Mouse (Mus musculus) fat pad, adult 2 months (tissue): ENCODE results near the gene Tbc1d15.
"Not testable (repeated sequence)": the region's sequence is repeated elsewhere in the genome, so short reads cannot be mapped to it uniquely, and the experiment has no call there.

ENCODE experiments used
- DNase-seq: peaks from one replicate; pipeline ENCODE4 v3.0.0-alpha.2; 2011; ENCODE audit warnings: low read depth, low spot score; ENCODE audit errors: extremely low read depth

Tbc1d15 gene

GRCm38 (mm10) chr10:115248041-115248440 lies 3.2 kb downstream of the Tbc1d15 start:
- no peak for DNase-seq

GRCm38 (mm10) chr10:115245488-115245887 lies 5.8 kb downstream of the Tbc1d15 start:
- no peak for DNase-seq

DNA sequence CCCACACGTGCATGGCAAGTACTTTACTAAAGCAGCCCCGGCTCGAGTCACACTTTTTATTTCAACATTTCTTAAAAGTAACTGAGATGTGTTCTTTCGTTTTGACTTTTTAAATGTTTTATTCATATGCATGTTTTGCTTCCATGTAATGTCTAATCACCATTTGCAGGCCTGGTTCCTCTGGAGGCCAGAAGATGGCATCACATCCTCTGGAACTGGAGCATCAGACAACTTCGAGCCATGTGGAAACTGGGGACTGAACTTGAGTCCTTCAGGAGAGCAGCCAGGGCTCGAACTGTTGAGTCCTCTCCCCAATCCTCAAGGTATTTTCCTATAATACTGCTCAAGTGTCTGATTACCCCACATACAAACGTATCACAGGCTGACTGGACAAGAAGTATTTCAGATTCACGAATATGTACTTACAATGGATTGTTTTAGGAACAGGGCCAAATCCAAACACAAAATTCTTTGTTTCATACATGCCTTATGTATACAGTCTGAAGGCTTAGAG lies 10.1 kb downstream of the Tbc1d15 start:
- no peak for DNase-seq

GRCm38 (mm10) chr10:115237931-115238330 lies 13.3 kb downstream of the Tbc1d15 start:
- DNase-seq = no peak

GRCm38 (mm10) chr10:115236733-115237132 lies 14.5 kb downstream of the Tbc1d15 start:
- no peak for DNase-seq

GRCm38 (mm10) chr10:115235501-115235900 lies 15.8 kb downstream of the Tbc1d15 start:
- no peak for DNase-seq

- DNase-seq = no peak
Measured at GRCm38 (mm10) chr10:115233798-115234197, 17.5 kb downstream of the Tbc1d15 start.

DNA sequence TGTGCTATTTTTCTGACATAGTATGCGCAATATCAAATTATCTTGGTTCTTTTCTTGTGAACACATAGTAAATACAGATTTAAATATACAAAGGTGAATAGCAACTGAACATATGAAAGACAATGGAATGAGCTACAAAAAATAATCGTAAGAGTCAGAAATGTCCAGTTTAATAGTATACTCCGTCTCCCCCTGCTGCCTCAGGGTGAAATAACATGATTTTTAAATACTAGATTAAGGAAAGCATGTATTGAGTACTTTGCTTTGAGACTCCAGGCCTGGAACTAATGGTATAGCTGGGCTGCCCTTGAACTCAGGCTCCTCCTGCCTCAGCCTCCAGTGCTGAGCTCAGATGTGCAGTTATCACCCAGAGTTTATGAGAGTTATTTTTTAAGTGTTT lies 18.8 kb downstream of the Tbc1d15 start:
- DNase-seq = no peak

GRCm38 (mm10) chr10:115229023-115229422 lies 22.2 kb downstream of the Tbc1d15 start:
- peak; percentile 8 for DNase-seq

DNA sequence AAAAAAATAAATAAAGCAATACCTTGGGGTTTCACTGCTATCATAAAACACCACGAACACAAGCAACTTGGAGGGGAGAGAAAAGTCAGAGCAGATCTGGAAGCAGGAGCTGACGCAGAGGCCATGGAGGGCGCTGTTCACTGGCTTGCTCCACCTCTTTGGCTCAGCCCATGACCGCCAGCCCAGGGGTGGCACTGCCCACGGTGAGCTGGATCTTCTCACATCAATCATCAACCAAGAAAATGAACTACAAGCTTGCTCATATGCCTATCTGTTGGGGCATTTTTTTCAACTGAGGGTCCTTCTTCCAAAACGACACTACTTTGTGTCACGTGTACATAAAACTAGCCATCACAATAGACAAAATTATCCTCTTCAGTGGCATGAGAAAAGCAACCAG lies 24.7 kb downstream of the Tbc1d15 start:
- no peak for DNase-seq

DNA sequence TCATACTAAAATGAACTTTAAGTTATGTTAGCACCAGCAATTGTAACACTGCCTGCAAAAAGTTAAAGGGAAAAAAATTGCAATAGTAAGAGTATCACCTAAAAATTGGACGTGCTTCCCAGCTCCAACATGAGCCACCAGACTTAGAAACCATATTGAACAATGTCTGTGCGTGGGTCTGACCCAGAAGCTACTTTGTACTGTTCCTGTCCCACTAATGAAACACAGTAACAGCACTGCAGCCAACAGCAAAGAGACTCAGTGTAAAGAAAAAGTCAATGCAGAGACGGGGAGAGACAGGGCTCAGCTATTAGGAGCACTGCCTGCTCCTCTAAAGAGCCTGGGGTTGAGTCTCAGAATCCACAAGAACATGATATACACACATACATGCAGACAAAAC lies 27.4 kb downstream of the Tbc1d15 start:
- no peak for DNase-seq

- DNase-seq = no peak
Measured at GRCm38 (mm10) chr10:115212916-115213580, 38.2 kb downstream of the Tbc1d15 start.

DNA sequence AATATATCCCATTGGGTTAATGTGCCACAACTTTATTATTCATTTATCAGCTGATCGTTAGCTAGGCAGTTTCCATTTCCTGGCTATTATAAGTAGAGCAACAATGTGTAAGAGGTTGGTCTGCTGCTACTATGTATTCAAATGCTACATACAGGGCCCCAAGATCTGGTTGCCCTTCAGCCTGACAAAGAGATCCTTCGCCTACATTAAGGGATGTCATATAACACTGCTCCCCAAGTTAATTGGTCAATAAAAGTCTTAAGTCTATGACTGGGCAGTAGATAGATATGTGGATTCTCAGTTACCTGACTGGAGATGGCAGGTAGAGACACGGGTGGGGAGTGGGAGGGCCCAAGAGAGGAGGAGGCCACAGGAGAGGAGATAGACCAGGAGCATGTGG lies 45.4 kb downstream of the Tbc1d15 start:
- no peak for DNase-seq

GRCm38 (mm10) chr10:115205284-115205683 lies 46.0 kb downstream of the Tbc1d15 start:
- DNase-seq = no peak

DNA sequence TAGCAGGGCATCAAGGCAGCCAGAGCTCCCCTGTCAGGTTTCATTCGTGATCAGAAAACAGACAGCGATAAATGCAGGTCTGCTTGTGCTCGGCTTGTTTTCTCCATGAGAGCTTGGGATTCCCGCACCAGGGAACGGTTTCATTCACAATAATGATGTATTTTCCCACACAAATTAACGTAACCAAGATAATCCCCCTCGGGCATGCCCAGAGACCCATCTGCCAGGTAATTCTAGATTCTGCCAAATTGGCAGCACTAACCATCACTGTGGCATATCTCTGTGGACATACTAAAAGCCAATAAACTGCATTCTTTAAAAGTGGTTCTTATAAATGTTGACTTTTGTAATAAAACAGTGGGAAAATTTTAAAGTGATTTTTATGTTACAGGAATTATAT lies 60.1 kb downstream of the Tbc1d15 start:
- DNase-seq = no peak

DNA sequence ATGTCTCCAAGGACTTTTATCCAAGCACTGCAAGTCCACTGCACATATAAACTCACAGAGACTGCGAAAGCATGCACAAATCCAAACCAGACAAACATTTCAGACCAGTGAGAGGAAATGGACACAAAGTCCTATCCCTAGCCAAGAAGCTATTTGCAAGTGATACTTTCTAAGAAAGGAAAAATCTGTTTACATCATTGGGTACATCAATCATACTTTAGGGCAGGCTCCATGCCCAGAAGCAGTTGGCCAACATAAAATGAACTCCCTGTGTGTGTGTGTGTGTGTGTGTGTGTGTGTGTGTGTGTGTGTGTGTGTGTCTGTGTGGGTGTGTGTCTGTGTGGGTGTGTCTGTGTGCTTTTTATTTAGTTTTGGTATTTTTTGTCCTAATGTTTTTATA lies 63.9 kb downstream of the Tbc1d15 start:
- no peak for DNase-seq

- DNase-seq = no peak
Measured at GRCm38 (mm10) chr10:115184697-115185096, 66.6 kb downstream of the Tbc1d15 start, which contains the start of gene Tph2. Gene Tph2 (minus strand): TSS chr10:115185022.

DNA sequence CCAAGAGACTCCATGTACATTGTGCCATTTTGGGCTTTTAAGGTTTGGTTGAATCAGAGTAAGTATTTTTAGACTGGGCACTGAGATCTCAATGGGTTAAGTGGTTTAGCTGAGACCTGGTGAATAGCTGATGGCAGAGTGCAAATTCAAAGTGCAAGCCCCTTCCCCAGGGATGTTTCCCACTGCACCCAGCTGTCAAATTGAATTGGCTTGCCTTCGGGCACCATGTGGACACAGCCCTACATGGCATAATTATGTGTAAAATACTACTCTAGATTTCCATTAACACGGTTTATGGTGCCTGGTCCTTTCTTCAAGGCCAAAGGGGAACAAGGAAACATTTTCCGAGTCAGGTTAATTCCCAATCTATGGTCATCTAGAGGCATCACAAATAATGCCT lies 70.2 kb downstream of the Tbc1d15 start:
- no peak for DNase-seq

- DNase-seq = not testable (repeated sequence)
Measured at GRCm38 (mm10) chr10:115178019-115178418, 73.2 kb downstream of the Tbc1d15 start.

- peak; percentile 25 for DNase-seq
Measured at GRCm38 (mm10) chr10:115175591-115175991, 75.7 kb downstream of the Tbc1d15 start.

DNA sequence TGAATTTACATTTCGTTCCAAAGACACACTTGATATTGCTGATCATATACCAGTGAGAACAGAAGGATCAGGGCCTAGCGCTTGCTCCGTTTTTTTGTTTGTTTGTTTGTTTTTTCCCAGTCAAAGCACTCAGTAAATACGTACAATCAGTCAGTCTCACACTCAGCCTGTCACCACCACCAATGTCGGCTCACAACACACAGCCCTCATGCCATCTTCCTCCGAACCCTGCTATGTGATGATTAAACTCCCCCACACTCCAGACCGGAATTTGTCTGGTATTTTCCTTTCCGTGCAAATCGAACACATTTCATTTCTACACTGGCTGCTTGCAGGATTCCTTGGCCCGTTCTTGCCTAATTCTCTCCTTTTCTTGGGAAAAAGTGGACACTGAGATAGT lies 77.9 kb downstream of the Tbc1d15 start:
- no peak for DNase-seq

DNA sequence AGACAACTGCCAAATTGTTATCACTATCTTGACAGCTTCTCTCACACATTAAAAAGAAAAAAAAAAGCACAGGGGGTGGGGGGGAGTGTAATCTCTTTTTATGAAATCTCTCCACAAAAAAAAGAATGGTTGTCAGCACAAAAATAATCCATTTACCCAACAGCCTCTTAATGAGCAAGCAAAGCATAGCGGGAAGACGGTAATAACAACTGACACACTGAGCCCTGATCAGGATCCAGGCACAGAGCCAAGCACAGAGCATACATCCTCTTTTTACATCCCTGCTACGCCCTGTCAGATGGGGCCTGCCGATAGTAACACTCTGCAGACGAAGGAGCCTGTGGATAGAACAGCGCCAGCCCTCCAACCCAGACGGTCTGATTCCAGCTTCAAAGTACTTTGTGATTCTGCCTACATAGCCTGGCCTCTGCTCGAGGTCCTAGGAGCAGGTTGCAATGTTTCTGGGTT lies 79.9 kb downstream of the Tbc1d15 start:
- no peak for DNase-seq
